Mouse (Mus musculus) forebrain, embryonic 13.5 days (tissue): ENCODE measurements around the gene Tcf7l1. TPM values are rescaled to one million over a fixed set of nuclear protein-coding genes. Genes with fewer than 3 reads are reported as not detected.

Experiments used
- ATAC-seq: fragments of 200-750 bp; cut with Nextera tagmentation; 2 replicates; pipeline ENCODE4 v1.8.0; 2017
- H3K27ac ChIP-seq: fragments of 300-500 bp; sonication (generic); 2 replicates; pipeline ENCODE4 v1.5.1; 2015; ENCODE audit warnings: inconsistent platforms, mild to moderate bottlenecking, moderate library complexity
- H3K27me3 ChIP-seq: fragments of 300-500 bp; sonication (generic); 2 replicates; pipeline ENCODE4 v1.6.1; 2015; ENCODE audit warnings: mild to moderate bottlenecking, inconsistent platforms
- H3K36me3 ChIP-seq: fragments of 300-500 bp; sonication (generic); 2 replicates; pipeline ENCODE4 v1.6.1; 2015; ENCODE audit warnings: mild to moderate bottlenecking, inconsistent platforms; ENCODE audit not compliant: poor library complexity, severe bottlenecking
- H3K4me1 ChIP-seq: fragments of 300-500 bp; sonication (generic); 2 replicates; pipeline ENCODE4 v1.6.1; 2015; ENCODE audit warnings: inconsistent platforms
- H3K4me2 ChIP-seq: fragments of 300-500 bp; sonication (generic); 2 replicates; pipeline ENCODE4 v1.6.1; 2015; ENCODE audit warnings: inconsistent platforms, mild to moderate bottlenecking, moderate library complexity
- H3K4me3 ChIP-seq: fragments of 300-500 bp; sonication (generic); 2 replicates; pipeline ENCODE4 v1.5.1; 2015; ENCODE audit warnings: mild to moderate bottlenecking, inconsistent platforms
- H3K9ac ChIP-seq: fragments of 300-500 bp; sonication (generic); 2 replicates; pipeline ENCODE4 v1.6.1; 2015; ENCODE audit warnings: mild to moderate bottlenecking, inconsistent platforms
- H3K9me3 ChIP-seq: fragments of 300-500 bp; sonication (generic); replicated peaks from 2 replicates; pipeline ENCODE4 v1.6.1; 2016; ENCODE audit warnings: inconsistent platforms
- WGBS: fragments of 180-500 bp; shearing (Covaris S2); methylation state at CpG from one replicate; pipeline ENCODE4 v1.1.7; 2015; 5-methylcytosine and 5-hydroxymethylcytosine counted together
- polyA plus RNA-seq: library from polyadenylated mRNA; unstranded; fragments of >200 nt; fragmentation: Nextera tagmentation; extraction: Ambion mirVana; gene quantifications from 2 replicates; pipeline ENCODE4 v1.2.1, GENCODE M21; 2015

Tcf7l1 gene
- polyA plus RNA-seq, 1 experiment from 2014 or later: 13.8 TPM

- no peaks in the 10 kb centered on the region for H3K36me3 ChIP-seq
- H3K9me3 ChIP-seq: no peaks in the 10 kb centered on the region
- H3K4me3 ChIP-seq: no peak overlapping the region
- WGBS: 85% methylated on average over 9 of the region's 9 CpGs
- no peaks in the 10 kb centered on the region for H3K27me3 ChIP-seq
- H3K27ac ChIP-seq: no peak overlapping the region
- peaks cover 31% of the 10 kb centered on the region for H3K4me1 ChIP-seq
- no peak for ATAC-seq
- H3K4me2 ChIP-seq: no peak overlapping the region
- H3K9ac ChIP-seq: no peak overlapping the region
These were observed 97.5 kb downstream of the Tcf7l1 start for GRCm38 (mm10) chr6:72691549-72691948.

- Histone ChIP-seq H3K27ac (no peak overlapping the region), H3K27me3 (no peaks in the 10 kb centered on the region), H3K4me1 (peaks cover 37% of the 10 kb centered on the region), H3K9me3 (no peaks in the 10 kb centered on the region), H3K36me3 (no peaks in the 10 kb centered on the region), H3K4me2 (no peak overlapping the region), H3K4me3 (no peak overlapping the region), H3K9ac (no peak overlapping the region)
- ATAC-seq: no peak
- WGBS: 76% methylated on average over 10 of the region's 10 CpGs
These were observed 98.5 kb downstream of the Tcf7l1 start for GRCm38 (mm10) chr6:72690595-72690994.

- WGBS: 86% methylated on average over 8 of the region's 8 CpGs
- H3K27ac ChIP-seq: no peak overlapping the region
- H3K36me3 ChIP-seq: no peaks in the 10 kb centered on the region
- ATAC-seq: no peak
- no peaks in the 10 kb centered on the region for H3K27me3 ChIP-seq
- no peak overlapping the region for H3K4me3 ChIP-seq
- no peak overlapping the region for H3K9ac ChIP-seq
- no peaks in the 10 kb centered on the region for H3K9me3 ChIP-seq
- peaks cover 37% of the 10 kb centered on the region for H3K4me1 ChIP-seq
- H3K4me2 ChIP-seq: no peak overlapping the region
These were observed 99.1 kb downstream of the Tcf7l1 start for GRCm38 (mm10) chr6:72690001-72690400.

- 87% methylated on average over 5 of the region's 5 CpGs for WGBS
- H3K4me1 ChIP-seq: peaks cover 27% of the 10 kb centered on the region; the same call in 1 of the 2 replicates
- H3K27ac ChIP-seq: no peak overlapping the region
- H3K9me3 ChIP-seq: no peaks in the 10 kb centered on the region
- no peak overlapping the region for H3K9ac ChIP-seq
- no peaks in the 10 kb centered on the region for H3K27me3 ChIP-seq
- no peak overlapping the region for H3K4me2 ChIP-seq
- ATAC-seq: no peak
- no peak overlapping the region for H3K4me3 ChIP-seq
- H3K36me3 ChIP-seq: no peaks in the 10 kb centered on the region
These were observed 100.0 kb downstream of the Tcf7l1 start for GRCm38 (mm10) chr6:72689046-72689445.

GRCm38 (mm10) chr6:72685165-72685564 lies 103.9 kb downstream of the Tcf7l1 start:
- Histone ChIP-seq H3K36me3 (no peaks in the 10 kb centered on the region), H3K9me3 (no peaks in the 10 kb centered on the region), H3K4me1 (peaks cover 28% of the 10 kb centered on the region), H3K4me2 (no peak overlapping the region), H3K4me3 (no peak overlapping the region), H3K9ac (no peak overlapping the region), H3K27ac (no peak overlapping the region), H3K27me3 (no peaks in the 10 kb centered on the region)
- no peak for ATAC-seq
- 77% methylated on average over 9 of the region's 9 CpGs for WGBS

GRCm38 (mm10) chr6:72684260-72684805 lies 104.7 kb downstream of the Tcf7l1 start:
- 79% methylated on average over 4 of the region's 4 CpGs for WGBS
- no peak for ATAC-seq
- Histone ChIP-seq H3K4me2 (no peak overlapping the region), H3K9ac (no peak overlapping the region), H3K9me3 (no peaks in the 10 kb centered on the region), H3K27ac (no peak overlapping the region), H3K4me1 (peaks cover 28% of the 10 kb centered on the region), H3K36me3 (no peaks in the 10 kb centered on the region), H3K27me3 (no peaks in the 10 kb centered on the region), H3K4me3 (no peak overlapping the region)

GRCm38 (mm10) chr6:72682238-72682637 lies 106.8 kb downstream of the Tcf7l1 start:
- Histone ChIP-seq H3K4me3 (no peak overlapping the region), H3K4me1 (peaks cover 46% of the 10 kb centered on the region), H3K27ac (no peak overlapping the region), H3K9me3 (no peaks in the 10 kb centered on the region), H3K4me2 (no peak overlapping the region), H3K27me3 (no peaks in the 10 kb centered on the region), H3K36me3 (no peaks in the 10 kb centered on the region), H3K9ac (no peak overlapping the region)
- WGBS: 43% methylated on average over 4 of the region's 4 CpGs
- no peak for ATAC-seq

GRCm38 (mm10) chr6:72680936-72681335 lies 108.1 kb downstream of the Tcf7l1 start:
- H3K4me2 ChIP-seq: no peak overlapping the region
- no peaks in the 10 kb centered on the region for H3K27me3 ChIP-seq
- ATAC-seq: no peak
- H3K4me3 ChIP-seq: no peak overlapping the region
- H3K36me3 ChIP-seq: no peaks in the 10 kb centered on the region
- no peaks in the 10 kb centered on the region for H3K9me3 ChIP-seq
- 92% methylated on average over 9 of the region's 9 CpGs for WGBS
- H3K4me1 ChIP-seq: peaks cover 47% of the 10 kb centered on the region
- no peak overlapping the region for H3K9ac ChIP-seq
- H3K27ac ChIP-seq: no peak overlapping the region

- 22% methylated on average over 9 of the region's 9 CpGs for WGBS
- Histone ChIP-seq H3K4me2 (no peak overlapping the region), H3K9ac (no peak overlapping the region), H3K4me1 (peaks cover 49% of the 10 kb centered on the region), H3K36me3 (no peaks in the 10 kb centered on the region), H3K9me3 (no peaks in the 10 kb centered on the region), H3K27ac (no peak overlapping the region), H3K4me3 (no peak overlapping the region), H3K27me3 (no peaks in the 10 kb centered on the region)
- no peak for ATAC-seq
These were observed 110.4 kb downstream of the Tcf7l1 start for GRCm38 (mm10) chr6:72678631-72679030.

- Histone ChIP-seq H3K27me3 (no peaks in the 10 kb centered on the region), H3K4me2 (peak overlapping the region; percentile 50), H3K9me3 (no peaks in the 10 kb centered on the region), H3K4me1 (peaks cover 51% of the 10 kb centered on the region), H3K4me3 (peak overlapping the region; percentile 23), H3K36me3 (no peaks in the 10 kb centered on the region), H3K9ac (peak overlapping the region; percentile 37), H3K27ac (peak overlapping the region; percentile 55)
- WGBS: 5% methylated on average over 11 of the region's 11 CpGs
- ATAC-seq: peak; percentile 67
These were observed 111.4 kb downstream of the Tcf7l1 start for GRCm38 (mm10) chr6:72677510-72678220.

- peaks cover 52% of the 10 kb centered on the region for H3K4me1 ChIP-seq
- 0 out of 2 replicates have a peak, but pooled peaks have one; percentile 7 for ATAC-seq
- WGBS: 7% methylated on average over 10 of the region's 10 CpGs
These were observed 112.0 kb downstream of the Tcf7l1 start for GRCm38 (mm10) chr6:72677079-72677478.

GRCm38 (mm10) chr6:72676376-72676775 lies 112.7 kb downstream of the Tcf7l1 start:
- ATAC-seq: no peak
- H3K36me3 ChIP-seq: no peaks in the 10 kb centered on the region
- H3K9me3 ChIP-seq: no peaks in the 10 kb centered on the region
- H3K4me3 ChIP-seq: no peak overlapping the region
- WGBS: 36% methylated on average over 2 of the region's 2 CpGs
- 0 out of 2 replicates have a peak overlapping the region, but pooled peaks have one; percentile 55 for H3K27ac ChIP-seq
- no peaks in the 10 kb centered on the region for H3K27me3 ChIP-seq
- H3K9ac ChIP-seq: no peak overlapping the region
- 0 out of 2 replicates have a peak overlapping the region, but pooled peaks have one; percentile 50 for H3K4me2 ChIP-seq
- H3K4me1 ChIP-seq: peaks cover 52% of the 10 kb centered on the region

More at GRCm38 (mm10) chr6:72677079-72677478, 112.0 kb downstream of the Tcf7l1 start:
- H3K36me3 ChIP-seq: no peaks in the 10 kb centered on the region
- H3K9ac ChIP-seq: peak overlapping the region; percentile 37
- peak overlapping the region; percentile 23 for H3K4me3 ChIP-seq
- no peaks in the 10 kb centered on the region for H3K27me3 ChIP-seq
- peak overlapping the region; percentile 55 for H3K27ac ChIP-seq
- peak overlapping the region; percentile 50 for H3K4me2 ChIP-seq
- no peaks in the 10 kb centered on the region for H3K9me3 ChIP-seq
